Mouse (Mus musculus) activated CD4-positive, CD25-positive, alpha-beta regulatory T cell (primary cell): ENCODE measurements around the gene Hoxb8. TPM values are rescaled to one million over a fixed set of nuclear protein-coding genes. Genes with fewer than 3 reads are reported as not detected.

Experiments
- polyA plus RNA-seq, 2 experiments: library from polyadenylated mRNA; unstranded; fragments of 100-300 nt; shearing (Covaris generic); gene quantifications; one replicate each; pipeline ENCODE4 v1.2.1; 2017

The Hoxb8 gene
- polyA plus RNA-seq = not detected

GRCm38 (mm10) chr11:96281855-96282570, at the start of gene Hoxb8:
TSS of gene Hoxb8 (plus strand) at chr11:96281905.

GRCm38 (mm10) chr11:96270996-96271540, 10.6 kb upstream of the Hoxb8 start, which contains the start of gene Hoxb9:
TSS of gene Hoxb9 (plus strand) at chr11:96271457.

GRCm38 (mm10) chr11:96285771-96286738, 4.3 kb downstream of the Hoxb8 start, which contains the start of gene Hoxb7:
TSS of gene Hoxb7 (plus strand) at chr11:96286623.

GRCm38 (mm10) chr11:96291681-96292564, 10.2 kb downstream of the Hoxb8 start, which contains the start of gene Hoxb6:
TSS of gene Hoxb6 (plus strand) at chr11:96292476.

GRCm38 (mm10) chr11:96303151-96304099, 21.7 kb downstream of the Hoxb8 start, which contains the start of gene Hoxb5:
TSS of gene Hoxb5 (plus strand) at chr11:96303336.

GRCm38 (mm10) chr11:96317608-96318367, 36.1 kb downstream of the Hoxb8 start, which contains the start of gene Hoxb4:
TSS of gene Hoxb4 (plus strand) at chr11:96318267.

GRCm38 (mm10) chr11:96323154-96323553, 41.4 kb downstream of the Hoxb8 start, which contains the start of gene Hoxb3:
TSS of gene Hoxb3 (plus strand) at chr11:96323326.

Other genes starting within 250 kb of the Hoxb8 start
- 100 to 1,000 TPM in 1 of 2 experiments, 10 to 100 TPM in 1; 98.0 to 107 TPM for gene Snf8, start 247.0 kb upstream of the Hoxb8 start, polyA plus RNA-seq
- 10 to 100 TPM; 38.1 to 46.2 TPM for gene Ube2z, start 216.5 kb upstream of the Hoxb8 start, polyA plus RNA-seq
- 100 to 1,000 TPM; 337 to 446 TPM for gene Atp5g1, start 206.2 kb upstream of the Hoxb8 start, polyA plus RNA-seq
- under 1 TPM in 1 of 2 experiments, not detected in 1; 0.22 TPM for gene Calcoco2, start 169.9 kb upstream of the Hoxb8 start, polyA plus RNA-seq
- under 1 TPM in 1 of 2 experiments, not detected in 1; 0.05 TPM for gene Ttll6, start 148.1 kb upstream of the Hoxb8 start, polyA plus RNA-seq
- gene Hoxb13, start 87.6 kb upstream of the Hoxb8 start, polyA plus RNA-seq = under 1 TPM in 1 of 2 experiments, not detected in 1; 0.14 TPM
- not detected for gene Hoxb9, start 10.4 kb upstream of the Hoxb8 start, polyA plus RNA-seq
- not detected for gene Hoxb7, start 4.7 kb downstream of the Hoxb8 start, polyA plus RNA-seq
- under 1 TPM in 1 of 2 experiments, not detected in 1; 0.31 TPM for gene Hoxb6, start 10.6 kb downstream of the Hoxb8 start, polyA plus RNA-seq
- under 1 TPM in 1 of 2 experiments, not detected in 1; 0.63 TPM for gene Hoxb5, start 21.4 kb downstream of the Hoxb8 start, polyA plus RNA-seq
- under 1 TPM; 0.06 to 0.41 TPM for gene Hoxb4, start 36.4 kb downstream of the Hoxb8 start, polyA plus RNA-seq
- not detected for gene Hoxb3, start 41.4 kb downstream of the Hoxb8 start, polyA plus RNA-seq
- gene Hoxb2, start 68.6 kb downstream of the Hoxb8 start, polyA plus RNA-seq = under 1 TPM in 1 of 2 experiments, not detected in 1; 0.05 TPM
- not detected for gene Hoxb1, start 83.8 kb downstream of the Hoxb8 start, polyA plus RNA-seq
- gene Skap1, start 182.7 kb downstream of the Hoxb8 start, polyA plus RNA-seq = 100 to 1,000 TPM; 650 to 688 TPM